In genomic region chr16:96673191-96673847, GRCm38 (mm10) we compare ENCODE assay signal across 11 mouse cellular contexts.
DNase-seq lines count a peak whose midpoint lies in the region; ATAC-seq and TF ChIP-seq lines count a peak whose summit lies in the region.
"Had no signal": no experiment of that assay in that cellular context is flagged by ENCODE, and none has a peak within 500 bp of the region (broad histone marks: within the 10 kb centered on the region; RNA-seq: fewer than 3 reads in every experiment).

No protein-coding gene starts in this region.

- no peak for TF ChIP-seq POLR2A in olfactory bulb, adult 2 months (IDR thresholded peaks at IDR 0.05; ENCODE audit: insufficient read depth, low read depth, low read length)

- peak; percentile 8 for DNase-seq in kidney, postnatal 0 days (ENCODE audit: low spot score)
- DNase-seq in kidney, adult 9 months, result no peak
- peak; percentile 86 for DNase-seq in forebrain, embryonic 14.5 days (ENCODE audit: low spot score)
- no peak for DNase-seq in limb, embryonic 10.5 days (ENCODE audit: low spot score)
- DNase-seq in lung, postnatal 0 days (ENCODE audit: low spot score), result no peak
- DNase-seq: cerebellum, postnatal 25 days; heart, adult 18-20 months had no signal

- no peak overlapping the region for H3K4me2 ChIP-seq in kidney, postnatal 0 days (ENCODE audit: low read length)
- peak overlapping the region; percentile 37 for H3K4me2 ChIP-seq in forebrain, embryonic 14.5 days (ENCODE audit: low read length)
- H3K4me2 ChIP-seq in hindbrain, embryonic 16.5 days (ENCODE audit: low read length), result peak overlapping the region; percentile 1; the same call in 1 of the 2 replicates
- no peak overlapping the region for H3K4me2 ChIP-seq in lung, postnatal 0 days (replicated peaks; ENCODE audit: low read depth, low read length)

- no peak overlapping the region for H3K27ac ChIP-seq in kidney, postnatal 0 days
- H3K27ac ChIP-seq in forebrain, embryonic 14.5 days (ENCODE audit: low read depth, low read length), result peak overlapping the region; percentile 11; the same call in 1 of the 2 replicates
- H3K27ac ChIP-seq in hindbrain, embryonic 16.5 days (ENCODE audit: low read depth, low read length), result 0 out of 2 replicates have a peak overlapping the region, but pooled peaks have one; percentile 21
- peak overlapping the region; percentile 91 for H3K27ac ChIP-seq in olfactory bulb, adult 2 months (ENCODE audit: insufficient read depth, low read depth, low read length)
- no peak overlapping the region for H3K27ac ChIP-seq in limb, embryonic 10.5 days
- H3K27ac ChIP-seq in lung, postnatal 0 days (ENCODE audit: low read length), result no peak overlapping the region

- WGBS in kidney, postnatal 0 days, result 56% methylated on average over 25 of the region's 25 CpGs
- WGBS in forebrain, embryonic 14.5 days, result 35% methylated on average over 25 of the region's 25 CpGs
- 41% methylated on average over 25 of the region's 25 CpGs for WGBS in hindbrain, embryonic 16.5 days
- 18% methylated on average over 25 of the region's 25 CpGs for WGBS in olfactory bulb, adult 2 months
- WGBS in limb, embryonic 10.5 days, result 71% methylated on average over 25 of the region's 25 CpGs
- 77% methylated on average over 25 of the region's 25 CpGs for WGBS in lung, postnatal 0 days

- no peaks in the 10 kb centered on the region for H3K36me3 ChIP-seq in kidney, postnatal 0 days (ENCODE audit: insufficient read depth, low read length)
- no peaks in the 10 kb centered on the region for H3K36me3 ChIP-seq in forebrain, embryonic 14.5 days (ENCODE audit: control insufficient read depth, insufficient read depth, low read length)
- H3K36me3 ChIP-seq in hindbrain, embryonic 16.5 days (ENCODE audit: control insufficient read depth, insufficient read depth, low read length), result peaks cover 1% of the 10 kb centered on the region; the same call in 1 of the 2 replicates
- H3K36me3 ChIP-seq in limb, embryonic 10.5 days, result no peaks in the 10 kb centered on the region
- no peaks in the 10 kb centered on the region for H3K36me3 ChIP-seq in lung, postnatal 0 days (ENCODE audit: insufficient read depth, low read length)

- ATAC-seq in kidney, postnatal 0 days (replicated peaks; ENCODE audit: low FRiP score, low read depth), result 0 out of 2 replicates have a peak, but pooled peaks have one; percentile 38
- ATAC-seq in forebrain, embryonic 14.5 days, result peak; percentile 86
- peak; percentile 72 for ATAC-seq in hindbrain, embryonic 16.5 days
- ATAC-seq in lung, postnatal 0 days, result no peak

- H3K9ac ChIP-seq in kidney, postnatal 0 days (ENCODE audit: low read depth, low read length), result no peak overlapping the region
- H3K9ac ChIP-seq in forebrain, embryonic 14.5 days (ENCODE audit: low read length), result 0 out of 2 replicates have a peak overlapping the region, but pooled peaks have one; percentile 21
- no peak overlapping the region for H3K9ac ChIP-seq in hindbrain, embryonic 16.5 days (ENCODE audit: low read depth, low read length)
- no peak overlapping the region for H3K9ac ChIP-seq in lung, postnatal 0 days (replicated peaks; ENCODE audit: low read depth)

- TF ChIP-seq EP300 in lung, postnatal 0 days (IDR thresholded peaks at IDR 0.05), result no peak

- TF ChIP-seq CTCF in kidney, postnatal 0 days (IDR thresholded peaks at IDR 0.05; ENCODE audit: low read depth), result no peak
- TF ChIP-seq CTCF in olfactory bulb, adult 2 months (IDR thresholded peaks at IDR 0.05; ENCODE audit: insufficient read depth, low read depth, low read length), result no peak
- TF ChIP-seq CTCF in lung, postnatal 0 days (IDR thresholded peaks at IDR 0.05), result no peak

- no peaks in the 10 kb centered on the region for H3K9me3 ChIP-seq in kidney, postnatal 0 days (replicated peaks; ENCODE audit: low read length)
- no peaks in the 10 kb centered on the region for H3K9me3 ChIP-seq in forebrain, embryonic 14.5 days (replicated peaks; ENCODE audit: control insufficient read depth, low read length)
- no peaks in the 10 kb centered on the region for H3K9me3 ChIP-seq in hindbrain, embryonic 16.5 days (ENCODE audit: control insufficient read depth, low read length)
- no peaks in the 10 kb centered on the region for H3K9me3 ChIP-seq in limb, embryonic 10.5 days (replicated peaks)
- no peaks in the 10 kb centered on the region for H3K9me3 ChIP-seq in lung, postnatal 0 days (ENCODE audit: low read length)

- no peak overlapping the region for H3K4me3 ChIP-seq in kidney, postnatal 0 days (replicated peaks; ENCODE audit: low read depth, low read length)
- no peak overlapping the region for H3K4me3 ChIP-seq in forebrain, embryonic 14.5 days (ENCODE audit: low read depth, low read length)
- no peak overlapping the region for H3K4me3 ChIP-seq in hindbrain, embryonic 16.5 days (ENCODE audit: low read length)
- no peak overlapping the region for H3K4me3 ChIP-seq in olfactory bulb, adult 2 months (ENCODE audit: insufficient read depth, low read depth, low read length)
- H3K4me3 ChIP-seq in limb, embryonic 10.5 days, result no peak overlapping the region
- no peak overlapping the region for H3K4me3 ChIP-seq in lung, postnatal 0 days (ENCODE audit: low read depth, low read length)
- H3K4me3 ChIP-seq: erythroblast, embryonic 14.5 days had no signal

- H3K4me1 ChIP-seq in kidney, postnatal 0 days (replicated peaks; ENCODE audit: insufficient read depth, low read length), result no peaks in the 10 kb centered on the region
- H3K4me1 ChIP-seq in forebrain, embryonic 14.5 days (ENCODE audit: control insufficient read depth, insufficient read depth, low read length), result peaks cover 10% of the 10 kb centered on the region; the same call in 1 of the 2 replicates
- H3K4me1 ChIP-seq in hindbrain, embryonic 16.5 days (ENCODE audit: control insufficient read depth, insufficient read depth, low read depth, low read length), result peaks cover 5% of the 10 kb centered on the region; the same call in 1 of the 2 replicates
- H3K4me1 ChIP-seq in olfactory bulb, adult 2 months (ENCODE audit: control insufficient read depth, insufficient read depth, low read length), result peaks cover 13% of the 10 kb centered on the region
- H3K4me1 ChIP-seq in limb, embryonic 10.5 days, result no peaks in the 10 kb centered on the region
- no peaks in the 10 kb centered on the region for H3K4me1 ChIP-seq in lung, postnatal 0 days (ENCODE audit: insufficient read depth, low read depth, low read length)

- no peaks in the 10 kb centered on the region for H3K27me3 ChIP-seq in kidney, postnatal 0 days (ENCODE audit: insufficient read depth, low read length)
- H3K27me3 ChIP-seq in forebrain, embryonic 14.5 days (replicated peaks; ENCODE audit: control insufficient read depth, insufficient read depth, low read length), result no peaks in the 10 kb centered on the region
- H3K27me3 ChIP-seq in hindbrain, embryonic 16.5 days (replicated peaks; ENCODE audit: control insufficient read depth, insufficient read depth, low read length), result no peaks in the 10 kb centered on the region
- 0 out of 2 replicates have a peak, but pooled peaks cover 3% of the 10 kb centered on the region for H3K27me3 ChIP-seq in limb, embryonic 10.5 days (ENCODE audit: low read depth, poor library complexity, severe bottlenecking)
- H3K27me3 ChIP-seq in lung, postnatal 0 days (replicated peaks; ENCODE audit: insufficient read depth, low read length), result no peaks in the 10 kb centered on the region
- H3K27me3 ChIP-seq: CH12.LX had no signal

Comparison
In these comparisons a context has a peak if more than half of its experiments do, and no peak if none do; other contexts are left out.
1. DNase-seq: peak in kidney, postnatal 0 days (single experiment) and forebrain, embryonic 14.5 days (single experiment); none in kidney, adult 9 months (single experiment), limb, embryonic 10.5 days (single experiment) and lung, postnatal 0 days (single experiment).
2. H3K27ac ChIP-seq: peak in forebrain, embryonic 14.5 days (single experiment), hindbrain, embryonic 16.5 days (single experiment) and olfactory bulb, adult 2 months (single experiment); none in kidney, postnatal 0 days (single experiment), limb, embryonic 10.5 days (single experiment) and lung, postnatal 0 days (single experiment).
3. H3K4me2 ChIP-seq: peak in forebrain, embryonic 14.5 days (single experiment) and hindbrain, embryonic 16.5 days (single experiment); none in kidney, postnatal 0 days (single experiment) and lung, postnatal 0 days (single experiment).